In genomic region chr1:106654254-106654653, GRCm38 (mm10) we compare ENCODE assay signal across 19 mouse cellular contexts.
"Had no signal": no experiment of that assay in that cellular context is flagged by ENCODE, and none has a peak within 500 bp of the region (broad histone marks: within the 10 kb centered on the region; RNA-seq: fewer than 3 reads in every experiment).

No protein-coding gene starts in this region.

- H3K9me3 ChIP-seq: liver, embryonic 13.5 days; midbrain, embryonic 10.5 days; midbrain, embryonic 15.5 days; neural tube, embryonic 12.5 days; neural tube, embryonic 15.5 days had no signal

- ATAC-seq: midbrain, embryonic 15.5 days had no signal

- H3K27ac ChIP-seq: left cerebral cortex, adult 2 months; liver, embryonic 13.5 days; midbrain, embryonic 10.5 days; midbrain, embryonic 15.5 days; neural tube, embryonic 12.5 days; neural tube, embryonic 15.5 days; stomach, postnatal 0 days had no signal

- H3K4me1 ChIP-seq: neural tube, embryonic 12.5 days had no signal

- H3K27me3 ChIP-seq: liver, embryonic 13.5 days; midbrain, embryonic 15.5 days; neural tube, embryonic 12.5 days; neural tube, embryonic 15.5 days had no signal

- DNase-seq: kidney, adult 11 months; kidney, adult 8-10 months; kidney, postnatal 14 days; kidney, postnatal 4 days; liver, embryonic 13.5 days; lung, adult 2 months; lung, postnatal 14 days; lung, postnatal 4 days; retina, postnatal 1 day; right cerebral cortex, postnatal 25 days; thymus, adult 2 months; thymus, postnatal 14 days; thymus, postnatal 4 days had no signal

- H3K36me3 ChIP-seq: liver, embryonic 13.5 days; midbrain, embryonic 10.5 days; midbrain, embryonic 15.5 days; neural tube, embryonic 12.5 days; neural tube, embryonic 15.5 days had no signal

- H3K4me2 ChIP-seq: liver, embryonic 13.5 days; midbrain, embryonic 15.5 days; neural tube, embryonic 12.5 days; neural tube, embryonic 15.5 days had no signal

- H3K9ac ChIP-seq: liver, embryonic 13.5 days; midbrain, embryonic 15.5 days; neural tube, embryonic 12.5 days; neural tube, embryonic 15.5 days had no signal

- H3K4me3 ChIP-seq: left cerebral cortex, adult 2 months; liver, embryonic 13.5 days; midbrain, embryonic 10.5 days; midbrain, embryonic 15.5 days; neural tube, embryonic 12.5 days; neural tube, embryonic 15.5 days had no signal
